Mouse (Mus musculus): ENCODE measurements around the gene Wap. TPM values are rescaled to one million over a fixed set of nuclear protein-coding genes. Genes with fewer than 3 reads are reported as not detected.
A peak's percentile ranks its signal among the peaks of the same experiment; 100 is the strongest.

Wap gene
- polyA plus RNA-seq, 1 experiment from 2014 or later = not detected

- H3K9ac ChIP-seq (replicated peaks) = no peak overlapping the region
- H3K4me1 ChIP-seq (replicated peaks) = peaks cover 26% of the 10 kb centered on the region
- ATAC-seq (ENCODE audit: insufficient number of reproducible peaks, insufficient read depth, low FRiP score, low TSS enrichment, low read depth) = no peak
- WGBS = 28% methylated on average over 12 of the region's 12 CpGs
- H3K36me3 ChIP-seq = no peaks in the 10 kb centered on the region
- H3K4me3 ChIP-seq (replicated peaks) = no peak overlapping the region
- H3K27ac ChIP-seq = no peak overlapping the region
- no peaks in the 10 kb centered on the region for H3K9me3 ChIP-seq
- H3K4me2 ChIP-seq = 0 out of 2 replicates have a peak overlapping the region, but pooled peaks have one; percentile 5
- peaks cover 56% of the 10 kb centered on the region for H3K27me3 ChIP-seq
These were observed 34.4 kb downstream of the Wap start for GRCm38 (mm10) chr11:6603887-6604603.

GRCm38 (mm10) chr11:6603224-6603623 is 35.2 kb downstream of the Wap start:
- no peak for ATAC-seq (ENCODE audit: insufficient number of reproducible peaks, insufficient read depth, low FRiP score, low TSS enrichment, low read depth)
- Histone ChIP-seq H3K27ac (no peak overlapping the region), H3K4me2 (no peak overlapping the region), H3K4me3 (replicated peaks) (no peak overlapping the region), H3K9me3 (no peaks in the 10 kb centered on the region), H3K36me3 (peaks cover 3% of the 10 kb centered on the region; the same call in 1 of the 2 replicates), H3K27me3 (peaks cover 56% of the 10 kb centered on the region), H3K4me1 (replicated peaks) (peaks cover 34% of the 10 kb centered on the region), H3K9ac (replicated peaks) (no peak overlapping the region)
- 84% methylated on average over 9 of the region's 9 CpGs for WGBS

DNA sequence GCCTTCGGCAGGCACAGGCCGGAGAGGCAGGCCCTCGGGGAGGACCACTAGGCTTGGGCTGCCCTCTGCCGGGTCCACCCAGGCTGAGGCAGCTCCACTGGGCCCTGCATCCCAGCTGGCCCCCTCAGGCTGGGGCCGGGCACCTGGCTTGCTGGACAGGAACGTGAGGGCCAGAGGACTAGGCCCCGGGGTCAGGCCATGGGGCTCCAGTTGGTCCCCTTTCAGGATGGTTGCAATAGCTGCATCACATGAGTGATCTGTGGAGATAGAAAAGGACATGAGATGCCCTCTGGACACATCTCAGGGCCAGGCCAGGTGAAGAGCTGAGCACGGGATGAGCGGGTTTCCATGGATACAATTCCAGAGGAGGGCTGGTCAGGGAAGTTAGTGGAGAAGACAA is 35.8 kb downstream of the Wap start:
- WGBS = 84% methylated on average over 9 of the region's 9 CpGs
- Histone ChIP-seq H3K27ac (no peak overlapping the region), H3K27me3 (peaks cover 56% of the 10 kb centered on the region), H3K9ac (replicated peaks) (no peak overlapping the region), H3K4me2 (no peak overlapping the region), H3K4me3 (replicated peaks) (no peak overlapping the region), H3K4me1 (replicated peaks) (peaks cover 40% of the 10 kb centered on the region), H3K9me3 (no peaks in the 10 kb centered on the region), H3K36me3 (peaks cover 9% of the 10 kb centered on the region; the same call in 1 of the 2 replicates)
- ATAC-seq (ENCODE audit: insufficient number of reproducible peaks, insufficient read depth, low FRiP score, low TSS enrichment, low read depth) = no peak

GRCm38 (mm10) chr11:6601649-6602480 is 36.6 kb downstream of the Wap start:
- Histone ChIP-seq H3K9ac (replicated peaks) (no peak overlapping the region), H3K36me3 (peaks cover 17% of the 10 kb centered on the region), H3K4me1 (replicated peaks) (peaks cover 41% of the 10 kb centered on the region), H3K27ac (no peak overlapping the region), H3K9me3 (no peaks in the 10 kb centered on the region), H3K4me3 (replicated peaks) (no peak overlapping the region), H3K27me3 (peaks cover 48% of the 10 kb centered on the region), H3K4me2 (no peak overlapping the region)
- 76% methylated on average over 20 of the region's 20 CpGs for WGBS
- no peak for ATAC-seq (ENCODE audit: insufficient number of reproducible peaks, insufficient read depth, low FRiP score, low TSS enrichment, low read depth)

DNA sequence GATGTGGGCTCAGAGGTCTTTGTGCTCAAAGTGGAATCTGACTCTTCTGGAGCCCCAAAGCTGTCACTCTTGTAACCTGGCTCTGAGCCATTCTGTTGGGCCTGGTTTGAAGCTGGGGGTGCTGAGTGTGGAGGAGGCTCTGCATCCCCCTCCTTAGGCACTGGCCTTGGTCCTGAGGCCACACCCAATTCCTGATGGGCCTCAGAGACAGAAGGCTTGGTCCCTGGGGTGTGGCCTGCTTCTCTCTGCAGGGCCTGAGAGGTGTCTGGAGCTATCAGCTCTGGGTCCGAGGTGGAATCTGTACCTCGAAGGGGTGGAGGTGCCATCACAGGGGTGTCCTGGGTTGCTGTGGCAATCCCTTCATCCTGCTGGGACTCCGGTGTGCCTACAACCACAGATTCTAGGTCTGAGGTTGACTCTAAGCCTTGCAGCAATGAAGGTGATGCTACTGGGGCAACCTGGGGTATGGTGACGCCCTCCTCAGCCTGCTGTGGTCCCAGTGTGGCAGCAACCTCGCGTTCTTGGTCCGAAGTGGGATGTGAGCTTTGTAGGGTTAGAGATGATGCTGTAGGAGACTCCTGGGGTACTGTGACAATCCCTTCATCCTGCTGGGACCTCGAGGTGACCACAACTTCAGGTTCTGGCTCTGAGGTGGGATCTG is 38.0 kb downstream of the Wap start:
- ATAC-seq (ENCODE audit: insufficient number of reproducible peaks, insufficient read depth, low FRiP score, low TSS enrichment, low read depth) = no peak
- Histone ChIP-seq H3K36me3 (peaks cover 31% of the 10 kb centered on the region), H3K9me3 (no peaks in the 10 kb centered on the region), H3K27me3 (peaks cover 34% of the 10 kb centered on the region), H3K4me3 (replicated peaks) (no peak overlapping the region), H3K9ac (replicated peaks) (no peak overlapping the region), H3K27ac (0 out of 2 replicates have a peak overlapping the region, but pooled peaks have one; percentile 7), H3K4me1 (replicated peaks) (peaks cover 37% of the 10 kb centered on the region), H3K4me2 (no peak overlapping the region)
- WGBS = 84% methylated on average over 8 of the region's 8 CpGs

- Histone ChIP-seq H3K4me2 (no peak overlapping the region), H3K36me3 (peaks cover 37% of the 10 kb centered on the region), H3K27me3 (peaks cover 28% of the 10 kb centered on the region), H3K9me3 (no peaks in the 10 kb centered on the region), H3K4me1 (replicated peaks) (peaks cover 31% of the 10 kb centered on the region), H3K4me3 (replicated peaks) (no peak overlapping the region), H3K9ac (replicated peaks) (no peak overlapping the region), H3K27ac (no peak overlapping the region)
- no peak for ATAC-seq (ENCODE audit: insufficient number of reproducible peaks, insufficient read depth, low FRiP score, low TSS enrichment, low read depth)
- WGBS = 82% methylated on average over 6 of the region's 6 CpGs
These were observed 38.6 kb downstream of the Wap start for GRCm38 (mm10) chr11:6599831-6600230.

GRCm38 (mm10) chr11:6599011-6599681 is 39.3 kb downstream of the Wap start:
- no peak for ATAC-seq (ENCODE audit: insufficient number of reproducible peaks, insufficient read depth, low FRiP score, low TSS enrichment, low read depth)
- Histone ChIP-seq H3K4me1 (replicated peaks) (peaks cover 26% of the 10 kb centered on the region), H3K27me3 (peaks cover 21% of the 10 kb centered on the region), H3K9me3 (no peaks in the 10 kb centered on the region), H3K4me2 (peak overlapping the region; percentile 33; the same call in 1 of the 2 replicates), H3K9ac (replicated peaks) (no peak overlapping the region), H3K36me3 (peaks cover 44% of the 10 kb centered on the region), H3K4me3 (replicated peaks) (no peak overlapping the region), H3K27ac (no peak overlapping the region)
- WGBS = 18% methylated on average over 27 of the region's 27 CpGs

DNA sequence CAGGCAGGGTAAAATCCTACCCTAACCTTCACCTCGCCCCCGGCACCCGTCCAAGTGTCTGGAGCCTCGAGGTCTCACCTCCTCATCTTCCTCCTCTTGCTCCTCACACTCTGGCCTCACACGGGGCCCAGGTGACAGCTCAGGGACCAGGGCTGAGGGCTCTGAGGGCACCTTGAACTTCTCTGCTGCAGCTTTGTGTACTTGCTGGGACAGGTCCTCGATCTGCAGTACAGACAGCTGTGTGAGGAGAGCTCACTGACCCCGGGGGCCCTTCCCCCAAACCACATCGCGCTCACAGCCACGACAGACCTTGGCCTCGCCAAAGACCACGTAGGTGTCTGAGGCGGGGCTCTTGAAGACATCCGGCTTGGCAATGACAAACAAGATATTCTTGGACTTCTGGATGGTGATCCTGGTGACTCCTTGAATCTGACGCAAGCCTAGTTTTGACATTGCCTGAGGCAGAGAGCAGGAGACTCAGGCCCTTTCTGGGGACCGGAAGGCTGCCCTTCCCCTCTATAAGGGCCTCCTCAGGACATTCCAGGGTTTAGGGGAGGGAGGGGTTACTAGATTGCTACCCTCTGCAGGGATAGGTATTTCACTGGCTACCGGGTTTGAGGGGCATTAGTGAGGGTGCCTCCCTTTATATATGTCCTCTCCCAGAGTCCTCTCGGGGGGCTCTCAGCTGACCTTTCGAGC is 40.1 kb downstream of the Wap start:
- no peak overlapping the region for H3K27ac ChIP-seq
- no peak overlapping the region for H3K4me3 ChIP-seq (replicated peaks)
- H3K4me2 ChIP-seq = peak overlapping the region; percentile 33; the same call in 1 of the 2 replicates
- peaks cover 52% of the 10 kb centered on the region for H3K36me3 ChIP-seq
- no peaks in the 10 kb centered on the region for H3K9me3 ChIP-seq
- H3K27me3 ChIP-seq = peaks cover 13% of the 10 kb centered on the region
- WGBS = 57% methylated on average over 19 of the region's 19 CpGs
- ATAC-seq (ENCODE audit: insufficient number of reproducible peaks, insufficient read depth, low FRiP score, low TSS enrichment, low read depth) = no peak
- H3K4me1 ChIP-seq (replicated peaks) = peaks cover 20% of the 10 kb centered on the region
- H3K9ac ChIP-seq (replicated peaks) = no peak overlapping the region

- no peaks in the 10 kb centered on the region for H3K9me3 ChIP-seq
- H3K4me3 ChIP-seq (replicated peaks) = no peak overlapping the region
- no peak overlapping the region for H3K4me2 ChIP-seq
- WGBS = 73% methylated on average over 7 of the region's 7 CpGs
- H3K4me1 ChIP-seq (replicated peaks) = peaks cover 20% of the 10 kb centered on the region
- H3K9ac ChIP-seq (replicated peaks) = no peak overlapping the region
- no peak for ATAC-seq (ENCODE audit: insufficient number of reproducible peaks, insufficient read depth, low FRiP score, low TSS enrichment, low read depth)
- peaks cover 6% of the 10 kb centered on the region; the same call in 1 of the 2 replicates for H3K27me3 ChIP-seq
- peaks cover 60% of the 10 kb centered on the region for H3K36me3 ChIP-seq
- H3K27ac ChIP-seq = no peak overlapping the region
These were observed 40.9 kb downstream of the Wap start for GRCm38 (mm10) chr11:6597523-6597922.

DNA sequence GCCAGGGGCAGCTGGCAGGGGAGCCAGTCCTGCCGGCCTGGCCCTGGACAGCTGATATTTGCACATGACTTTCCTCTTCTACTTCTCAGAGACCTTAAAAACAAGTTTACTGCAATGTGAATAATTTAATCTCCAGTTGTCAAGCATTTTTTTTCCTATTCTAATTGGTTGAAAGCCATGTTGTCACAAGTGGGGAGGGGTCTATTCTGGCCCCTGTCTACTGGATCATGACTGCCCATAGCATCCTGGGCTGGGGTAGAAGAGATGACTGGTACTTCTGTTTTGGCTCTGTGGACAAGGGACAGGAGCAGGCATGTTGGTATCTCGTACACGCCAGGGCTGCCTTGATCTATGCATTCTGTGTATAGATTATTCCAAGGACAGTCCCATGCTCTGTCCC is 41.8 kb downstream of the Wap start:
- Histone ChIP-seq H3K9ac (replicated peaks) (no peak overlapping the region), H3K4me1 (replicated peaks) (peaks cover 20% of the 10 kb centered on the region), H3K4me2 (no peak overlapping the region), H3K4me3 (replicated peaks) (no peak overlapping the region), H3K27ac (no peak overlapping the region), H3K36me3 (peaks cover 69% of the 10 kb centered on the region), H3K9me3 (no peaks in the 10 kb centered on the region), H3K27me3 (no peaks in the 10 kb centered on the region)
- no peak for ATAC-seq (ENCODE audit: insufficient number of reproducible peaks, insufficient read depth, low FRiP score, low TSS enrichment, low read depth)
- WGBS = 86% methylated on average over 3 of the region's 3 CpGs
